Mouse (Mus musculus) monocyte, adult 5-6 weeks (primary cell): ENCODE measurements around the gene Otog. TPM values are rescaled to one million over a fixed set of nuclear protein-coding genes. Genes with fewer than 3 reads are reported as not detected.

ENCODE experiments used
- ATAC-seq: fragments of 153-309, 156-312 bp; replicated peaks from 2 replicates; pipeline ENCODE4 v1.8.0; 2017; ENCODE audit warnings: mild to moderate bottlenecking; ENCODE audit not compliant: low TSS enrichment, insufficient number of reproducible peaks, severe bottlenecking, poor library complexity, low FRiP score
- total RNA-seq: library from RNA; stranded (forward); fragments of 200-1000, 200-491, 200-594 nt; gene quantifications from 3 replicates; pipeline ENCODE4 v1.2.3, GENCODE M21; 2017

Gene Otog
- not detected in 3 replicates for total RNA-seq

DNA sequence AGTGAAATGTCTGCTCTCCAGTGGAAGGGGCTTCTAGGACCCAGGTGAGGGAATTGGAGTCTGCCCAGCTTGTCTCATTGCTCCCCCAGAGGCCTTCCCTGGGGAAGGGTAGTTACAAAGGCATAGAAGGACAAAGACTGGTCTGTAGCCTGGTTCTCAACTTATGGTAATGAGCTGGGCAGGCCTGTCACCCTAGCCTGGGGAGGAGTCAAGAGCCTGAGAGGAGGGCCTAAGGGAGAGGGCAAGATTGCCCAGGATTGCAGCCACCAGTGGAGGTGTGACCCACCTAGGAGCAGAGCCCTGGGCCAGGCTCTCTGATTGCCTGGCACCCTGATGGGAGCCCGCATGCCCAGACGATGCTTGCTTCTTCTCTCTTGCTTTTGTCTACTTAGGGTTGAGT is at the start of gene Otog:
Gene Otog, plus strand, starts transcription at position 292 of the 400 bp plus-strand sequence.
- ATAC-seq = no peak

DNA sequence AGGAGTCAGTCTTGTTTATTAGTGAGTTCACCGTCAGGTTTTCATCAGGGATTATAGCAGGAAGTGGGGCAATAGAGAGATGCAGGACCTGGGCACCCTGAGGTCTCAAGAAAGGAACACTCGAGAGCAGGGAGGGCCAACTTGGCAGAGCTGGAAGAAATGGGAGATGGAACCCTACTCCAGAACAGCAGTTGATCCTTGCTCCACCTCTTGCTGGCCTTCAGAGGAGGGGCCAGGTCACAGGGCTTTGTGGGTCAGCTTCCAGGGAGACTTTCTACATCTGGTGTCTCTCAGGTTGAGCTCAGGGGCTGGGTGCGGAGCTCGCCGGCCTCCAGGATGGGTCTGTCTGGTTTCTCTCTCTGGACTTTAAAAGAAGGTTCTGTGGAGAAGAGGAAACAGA is 45.4 kb upstream of the Otog start:
- no peak for ATAC-seq

DNA sequence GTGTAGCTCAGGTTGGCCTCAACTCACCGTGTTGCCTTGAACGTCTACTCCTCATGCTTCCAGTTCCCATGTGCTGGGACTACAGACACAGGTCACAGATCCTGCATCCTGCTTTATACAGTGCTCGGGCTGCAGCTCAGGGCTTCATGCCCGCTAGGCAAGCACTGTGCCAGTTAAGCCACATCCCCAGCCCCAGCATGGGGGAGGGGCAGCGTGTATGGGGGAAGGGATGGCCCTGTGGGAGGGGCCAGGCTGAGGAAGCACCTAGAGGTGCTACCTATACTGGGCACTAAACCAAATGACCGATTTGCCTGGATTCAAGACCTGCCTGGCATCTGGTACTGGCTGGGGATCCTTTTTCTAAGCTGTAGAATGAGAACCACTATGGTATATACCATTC is 40.8 kb upstream of the Otog start:
- no peak for ATAC-seq

DNA sequence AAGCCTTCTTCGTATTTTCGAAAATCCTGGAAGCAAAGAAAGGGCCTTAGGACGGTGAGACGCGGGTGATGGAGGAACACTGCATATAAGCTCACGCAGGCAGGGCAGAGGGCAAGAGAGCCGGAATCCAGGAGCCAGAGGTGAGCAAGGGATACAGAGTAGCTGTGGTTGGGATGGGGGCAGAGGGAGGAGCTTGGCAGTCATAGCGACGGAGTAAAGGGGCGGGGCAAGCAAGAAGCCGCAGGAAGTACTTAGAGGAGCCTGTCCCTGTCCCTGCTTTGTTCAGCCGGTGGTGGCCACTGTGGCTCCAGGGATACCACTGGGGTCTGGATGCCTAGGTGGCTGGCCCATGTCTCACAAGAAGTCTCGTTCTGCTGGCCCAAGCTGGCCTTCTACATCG is 39.1 kb upstream of the Otog start:
- ATAC-seq = no peak

DNA sequence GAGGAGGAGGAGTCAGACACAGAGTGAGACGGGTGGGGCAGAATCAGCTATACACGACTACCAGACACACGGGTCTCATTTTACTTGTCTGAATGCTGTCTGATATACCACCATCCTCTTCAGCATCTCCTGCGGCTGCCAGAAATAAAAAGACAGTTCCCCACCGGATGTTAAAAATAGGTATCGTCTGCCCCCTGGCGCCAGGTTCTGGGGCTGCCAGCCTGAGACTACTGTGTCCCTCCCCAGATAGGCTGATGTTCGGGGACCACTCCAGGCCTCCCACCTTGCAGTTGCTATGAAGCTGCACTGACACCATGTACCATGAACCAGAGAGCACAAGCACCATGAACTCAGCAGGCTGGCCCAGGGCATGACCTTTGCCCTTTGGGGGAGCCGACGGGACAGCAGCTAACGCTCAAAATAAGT is 36.7 kb upstream of the Otog start:
- ATAC-seq = no peak

DNA sequence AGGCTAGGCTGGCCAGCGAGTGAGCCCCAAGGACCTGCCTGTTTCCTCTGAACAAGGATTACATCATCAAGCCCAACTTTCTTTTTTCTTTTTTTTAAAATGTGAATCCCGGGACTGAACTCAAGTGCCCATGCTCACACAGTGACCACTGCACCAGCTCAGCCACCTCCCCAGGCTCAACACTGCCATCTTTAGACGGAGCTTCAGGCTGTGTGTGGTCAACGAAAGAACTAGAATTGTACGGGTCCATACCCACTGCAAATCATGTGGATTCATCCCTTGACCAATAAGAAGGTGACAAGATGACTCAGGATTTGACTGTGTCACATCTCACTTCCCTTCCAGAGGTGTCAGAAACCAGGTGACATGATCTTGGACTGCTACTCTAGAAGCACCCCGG is 36.0 kb upstream of the Otog start:
- no peak for ATAC-seq

DNA sequence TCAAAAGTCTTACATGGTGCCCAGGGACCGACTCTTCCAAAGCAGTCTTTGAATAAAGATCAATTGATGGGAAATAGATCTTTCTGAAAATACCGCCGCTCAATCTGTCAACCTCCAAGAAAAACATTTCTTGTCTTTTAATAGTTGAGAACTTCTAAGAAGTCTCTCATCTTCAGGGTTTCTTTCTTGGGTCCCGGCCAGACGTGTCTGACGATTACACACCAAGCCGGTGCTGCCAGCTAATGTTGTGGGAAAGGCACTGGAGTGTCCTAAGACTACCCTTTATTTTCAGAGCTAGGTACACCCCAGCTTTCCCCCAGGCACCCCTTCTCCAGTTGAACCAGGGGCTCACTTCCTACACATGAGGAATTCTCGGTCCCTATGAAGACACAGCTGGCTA is 32.7 kb upstream of the Otog start:
- no peak for ATAC-seq

DNA sequence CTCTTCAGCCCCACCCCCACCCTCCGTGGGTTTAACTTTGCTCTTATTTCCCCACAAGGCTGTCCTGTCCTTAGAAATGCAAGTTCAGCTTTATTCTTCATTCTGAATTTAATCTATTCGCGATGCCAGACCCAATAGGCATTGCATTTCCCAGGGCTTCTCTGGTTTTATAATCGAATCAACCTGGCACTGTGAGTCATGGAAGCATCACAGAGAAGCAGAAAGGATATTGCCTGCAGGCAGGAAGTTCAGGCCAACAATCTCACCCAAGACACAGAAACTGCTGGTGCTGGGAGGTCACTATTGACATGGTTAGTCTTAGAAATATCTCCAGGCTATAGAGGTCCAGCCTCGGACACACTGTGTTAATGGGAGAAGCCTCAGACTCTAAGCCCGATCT is 30.5 kb upstream of the Otog start:
- ATAC-seq = no peak

DNA sequence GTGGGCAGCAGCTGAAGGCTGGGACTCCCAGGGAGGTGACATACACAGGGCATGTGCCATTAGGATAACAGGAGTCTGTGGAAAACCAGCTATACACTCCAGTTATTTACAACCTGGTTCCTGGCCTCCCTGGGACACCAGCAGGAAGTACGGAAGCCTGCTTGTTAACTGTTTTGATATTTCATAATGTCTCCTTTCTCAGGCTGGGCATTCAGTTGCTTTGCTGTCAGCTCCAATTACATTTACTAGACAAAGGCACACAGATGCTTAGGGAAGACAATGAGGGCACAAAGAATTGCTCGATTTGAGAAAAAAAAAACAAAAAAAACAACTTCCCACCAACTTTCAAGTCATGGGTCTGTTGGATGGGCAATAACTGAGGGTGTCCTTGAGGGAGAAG is 24.3 kb upstream of the Otog start:
- ATAC-seq = no peak

DNA sequence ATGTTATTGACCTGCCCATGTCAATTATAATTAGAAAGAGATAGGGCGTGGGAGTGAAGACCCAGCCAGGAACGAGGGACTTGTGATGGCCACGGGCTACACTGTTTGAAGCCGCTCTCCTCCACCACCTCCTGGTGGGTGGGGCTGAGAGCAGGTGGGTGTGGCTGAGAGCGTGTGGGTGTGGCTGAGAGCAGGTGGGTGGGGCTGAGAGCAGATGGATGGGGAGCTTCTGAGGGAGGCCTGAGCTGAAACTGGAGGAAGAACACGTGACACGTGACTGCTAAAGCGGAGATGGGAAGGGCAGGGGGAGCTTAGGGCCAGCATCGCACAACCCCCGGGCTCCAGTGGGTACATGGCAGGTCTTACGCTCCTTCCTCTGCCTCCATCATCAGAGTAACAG is 22.4 kb upstream of the Otog start:
- no peak for ATAC-seq

DNA sequence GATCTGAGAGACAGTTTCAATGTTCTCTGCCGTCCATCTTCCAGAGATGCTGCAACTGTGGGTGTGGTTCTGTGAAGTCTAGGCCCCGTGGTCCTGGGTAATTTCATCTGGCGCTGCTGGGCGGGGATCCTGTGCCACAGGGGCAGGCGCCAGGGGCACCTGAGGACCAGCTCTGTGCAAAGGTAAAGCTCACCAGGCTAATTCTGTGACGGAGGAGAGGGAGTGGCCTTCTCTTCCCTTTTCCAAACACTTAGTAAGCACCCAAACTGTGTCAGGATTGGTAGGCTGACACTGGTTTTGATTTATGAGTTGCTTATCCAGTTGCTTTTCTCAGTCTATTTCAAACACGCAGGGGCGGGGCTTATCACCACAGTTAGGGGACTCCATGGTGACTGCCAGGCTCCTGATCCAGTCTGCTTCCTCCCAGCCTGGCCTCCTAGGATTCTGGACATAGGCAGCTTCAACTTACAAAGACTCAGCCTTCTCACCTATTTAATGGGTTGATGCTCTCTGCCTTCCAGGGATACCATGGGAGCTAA is 20.1 kb upstream of the Otog start:
- ATAC-seq = no peak

DNA sequence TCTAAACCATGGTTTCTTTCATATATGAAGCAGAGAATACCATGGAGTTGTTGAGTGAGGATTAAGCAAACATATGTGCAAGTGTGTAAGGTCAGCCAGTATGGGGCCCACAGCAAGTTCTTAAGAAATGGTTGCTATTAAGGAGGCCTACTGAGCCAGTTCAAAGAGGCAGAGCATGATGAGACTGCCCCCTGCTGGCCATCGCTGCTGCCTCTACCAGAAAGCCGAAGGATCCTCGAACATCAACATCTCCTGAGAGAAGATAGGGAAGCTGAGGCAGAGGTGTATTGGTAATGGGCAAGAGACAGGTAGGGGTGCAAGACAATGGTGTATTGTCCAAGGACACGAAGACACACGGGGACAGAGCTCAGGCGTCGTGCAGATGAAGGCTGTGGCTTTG is 14.5 kb upstream of the Otog start:
- ATAC-seq = no peak

DNA sequence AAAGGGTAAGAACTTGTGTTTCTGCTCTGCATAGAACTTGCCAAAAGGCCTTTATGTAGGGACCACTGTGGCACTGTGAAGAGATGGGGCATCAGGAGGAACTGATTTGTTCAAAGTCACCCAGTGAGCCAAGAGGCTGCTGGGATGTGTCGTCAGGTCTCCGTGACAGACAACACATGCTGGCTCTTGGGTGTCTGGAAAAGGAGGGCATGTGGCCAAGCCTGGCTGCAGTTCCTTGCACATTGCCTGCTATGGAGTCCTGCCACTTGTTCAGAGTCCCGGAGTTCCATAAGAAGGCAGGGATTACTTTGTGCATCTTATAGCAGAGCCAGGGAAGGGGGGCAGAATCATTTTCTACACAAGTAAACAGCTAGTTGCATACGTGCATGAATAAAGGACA is 13.9 kb upstream of the Otog start:
- no peak for ATAC-seq

DNA sequence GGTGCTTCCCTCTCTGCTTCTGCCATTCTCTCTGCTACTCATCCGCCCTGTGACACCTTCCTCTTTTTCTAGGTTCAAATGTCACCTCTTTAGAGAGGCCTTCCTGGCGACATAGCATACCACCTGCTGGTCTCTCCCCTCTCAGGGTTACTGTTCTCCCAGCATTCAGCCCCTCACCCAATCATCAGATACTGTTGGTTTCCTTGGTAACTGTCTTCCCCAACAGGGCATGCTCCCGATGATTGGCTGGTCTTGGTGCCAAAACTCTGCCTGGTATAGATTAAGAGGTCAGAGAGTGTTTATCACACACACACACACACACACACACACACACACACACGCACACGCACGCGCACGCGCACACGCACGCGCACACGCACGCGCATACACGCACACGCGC is 4.8 kb upstream of the Otog start:
- no peak for ATAC-seq

DNA sequence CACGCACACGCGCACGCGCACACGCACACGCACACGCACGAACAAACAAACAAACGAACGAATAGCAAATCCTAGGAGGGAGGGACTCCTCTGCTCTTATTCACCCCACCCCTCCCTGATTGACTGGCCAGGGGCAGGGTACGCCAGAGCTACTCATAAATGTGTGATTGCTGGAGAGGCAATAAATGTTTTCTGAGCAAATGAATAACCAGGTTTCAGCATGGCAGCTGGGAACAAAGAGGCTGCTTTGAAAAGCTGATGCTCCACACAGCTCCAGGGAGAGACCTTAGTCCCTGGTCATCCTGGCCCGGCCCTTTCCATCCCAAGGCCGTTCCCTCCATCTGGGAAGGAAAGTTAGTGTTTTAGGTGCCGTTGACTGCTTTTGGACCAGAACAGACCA is 4.4 kb upstream of the Otog start:
- ATAC-seq = no peak

DNA sequence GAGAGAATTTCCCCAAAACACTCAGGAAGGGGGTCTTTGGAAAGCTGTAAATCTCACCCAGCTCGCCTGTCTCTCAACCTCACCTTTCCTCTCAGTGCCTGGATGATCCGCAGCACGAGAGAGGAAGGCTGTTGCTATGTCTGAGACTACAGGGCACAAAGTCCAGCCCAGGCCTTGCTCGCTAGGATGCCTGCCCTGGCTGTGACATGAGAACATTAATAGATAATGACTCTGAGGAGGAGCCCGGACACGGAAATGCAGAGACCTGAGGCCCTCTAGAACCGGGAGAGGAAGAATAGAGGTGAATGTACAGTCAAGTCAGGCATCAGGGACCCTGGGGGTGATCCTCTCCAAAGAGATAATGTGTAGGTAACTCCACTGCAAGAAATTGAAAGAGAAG is 3.6 kb upstream of the Otog start:
- ATAC-seq = no peak

DNA sequence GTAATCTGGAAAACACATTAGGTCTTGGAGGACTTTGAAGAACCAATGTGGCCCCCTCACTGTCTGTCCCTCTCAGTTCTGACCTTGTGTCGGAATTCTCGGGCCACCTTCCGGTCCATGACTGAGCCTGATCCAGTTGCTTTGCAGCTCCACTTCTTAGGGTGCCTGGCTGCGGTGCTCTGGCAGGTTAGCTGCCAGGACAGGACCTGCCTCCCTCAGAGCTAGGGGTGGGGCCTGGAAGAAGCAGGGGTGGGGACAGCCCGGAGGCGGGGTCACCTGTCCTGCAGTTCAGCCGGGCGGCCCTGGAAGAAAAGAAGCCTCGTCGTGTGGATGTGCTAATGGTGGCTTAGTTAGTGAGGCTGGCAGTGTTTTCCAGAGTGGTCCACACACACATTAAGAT is 2.4 kb upstream of the Otog start, which contains the start of gene Ush1c:
Gene Ush1c, minus strand, starts transcription at position 158 of the 400 bp plus-strand sequence.
- no peak for ATAC-seq

DNA sequence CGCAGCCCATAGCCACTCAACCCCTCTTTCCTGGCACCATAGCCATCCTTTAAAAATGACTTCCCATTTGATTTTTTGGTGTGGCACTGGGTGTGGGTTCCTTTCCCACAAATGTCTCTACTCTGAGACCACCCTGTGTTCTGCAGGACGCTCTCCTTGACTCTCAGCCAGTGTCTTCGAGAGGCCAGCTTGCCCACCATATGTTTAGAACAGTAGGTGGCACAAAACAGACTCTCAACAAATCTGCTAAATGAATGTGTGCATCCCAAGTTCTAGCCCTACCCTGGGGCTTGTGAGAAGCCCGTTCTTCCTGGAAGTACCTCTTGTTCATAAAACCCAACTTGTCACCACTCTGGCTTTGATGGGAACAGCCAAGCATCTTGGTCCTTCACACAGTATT is 696 bp upstream of the Otog start:
- ATAC-seq = no peak

DNA sequence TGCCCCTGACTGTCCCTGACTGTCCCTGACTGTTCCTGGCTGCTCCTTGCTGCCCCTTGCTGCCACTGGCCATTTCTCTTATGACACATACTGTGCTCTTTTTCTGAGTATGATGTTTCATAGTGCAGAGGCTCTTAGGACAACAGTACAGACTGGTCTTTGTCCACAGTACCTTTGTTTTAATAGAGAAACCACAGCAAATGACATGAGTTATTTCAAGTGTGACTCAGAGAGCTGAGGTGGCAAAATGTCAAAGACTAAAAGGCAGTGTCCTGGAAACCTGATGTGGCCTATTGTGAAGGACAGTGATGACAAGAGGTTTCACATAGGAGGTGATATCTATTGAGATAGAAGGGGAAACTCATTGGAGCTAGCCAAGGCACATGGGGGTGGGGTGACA is 6.1 kb downstream of the Otog start:
- no peak for ATAC-seq

DNA sequence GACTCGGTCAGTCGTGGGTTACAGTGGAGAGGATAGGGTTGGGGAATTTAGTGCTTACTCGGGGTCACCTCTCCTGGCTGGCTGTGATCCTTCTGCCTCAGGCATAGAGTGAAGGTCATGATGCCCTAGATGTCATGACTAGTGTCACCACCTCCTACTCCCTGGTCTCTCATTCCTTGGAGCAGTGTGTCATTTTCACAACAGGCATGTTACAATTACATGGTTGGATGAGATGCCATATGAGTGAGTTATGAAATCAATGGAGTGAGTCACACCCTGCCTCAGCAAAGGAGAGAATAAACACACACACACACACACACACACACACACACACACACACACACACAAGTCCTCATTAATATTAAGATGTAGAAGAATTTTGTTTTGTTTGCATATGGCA is 6.8 kb downstream of the Otog start:
- ATAC-seq = no peak

DNA sequence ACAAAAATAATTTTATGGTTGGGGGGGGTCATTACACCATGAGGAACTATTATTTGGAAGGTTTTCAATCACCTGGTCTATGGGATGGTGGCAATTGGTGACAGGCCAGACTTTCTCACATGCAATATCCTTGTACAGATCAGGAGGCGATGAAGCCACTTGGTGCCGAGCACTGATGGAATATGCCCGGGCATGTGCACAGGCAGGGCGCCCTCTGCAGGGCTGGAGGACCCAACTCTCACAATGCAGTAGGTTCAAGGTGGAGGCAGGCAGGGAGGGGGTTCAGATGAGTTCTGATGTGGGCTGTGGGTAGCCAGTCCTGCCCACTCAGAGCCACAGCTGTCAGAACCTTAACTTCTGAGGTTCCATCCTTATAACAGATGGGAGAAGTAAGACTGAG is 11.1 kb downstream of the Otog start:
- ATAC-seq = no peak
